Mouse (Mus musculus) T-cell, adult 2 months (primary cell): ENCODE results near the gene Cgrrf1.

Experiments
- DNase-seq: peaks from one replicate; pipeline ENCODE4 v3.0.0; 2022; ENCODE audit warnings: low spot score

Cgrrf1 gene

GRCm38 (mm10) chr14:46893961-46894360, 62.0 kb downstream of the Cgrrf1 start:
- DNase-seq: no peak

- no peak for DNase-seq
Observed at GRCm38 (mm10) chr14:46897953-46898352, 66.0 kb downstream of the Cgrrf1 start.

GRCm38 (mm10) chr14:46898626-46899025, 66.7 kb downstream of the Cgrrf1 start:
- DNase-seq: no peak

- no peak for DNase-seq
Observed at GRCm38 (mm10) chr14:46902498-46903087, 70.7 kb downstream of the Cgrrf1 start.
